Mouse (Mus musculus) cerebellum, adult 2 months (tissue): ENCODE measurements at regions not wholly inside any gene's neighbourhood (a gene's known extent, or its start where the extent isn't known, plus 50 kb on each side); places are given as distances from the start of the nearest gene placed in this dataset.

Experiments
- CTCF ChIP-seq: fragments of 200-500 bp; IDR thresholded peaks from 2 replicates; pipeline ENCODE4 v1.5.1; 2011; ENCODE audit warnings: low read depth, mild to moderate bottlenecking, control low read depth, low read length, moderate library complexity, borderline replicate concordance; ENCODE audit not compliant: insufficient read depth
- POLR2A ChIP-seq: fragments of 200-500 bp; IDR thresholded peaks from 2 replicates; pipeline ENCODE4 v1.6.1; 2011; ENCODE audit warnings: low read length, control low read depth, borderline replicate concordance; ENCODE audit not compliant: insufficient read depth

DNA sequence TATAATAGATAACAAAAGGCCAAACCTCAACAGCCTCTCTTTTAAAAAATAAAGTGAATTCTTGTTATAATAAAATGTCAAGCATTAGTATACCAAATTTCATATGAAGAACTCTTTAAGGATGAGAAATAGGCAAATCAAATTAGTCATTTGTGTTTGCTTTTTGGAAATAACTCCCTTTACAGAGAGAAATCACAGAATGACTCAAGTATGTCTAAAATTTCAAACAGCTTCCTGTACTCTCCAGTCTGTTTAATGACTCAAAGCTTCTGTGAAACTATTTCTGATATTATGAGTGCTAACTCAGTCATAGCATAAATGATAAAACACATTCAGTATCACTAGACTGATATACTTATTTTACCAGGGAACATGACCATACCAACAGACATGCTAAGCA is 217.7 kb downstream of the Rps12 start:
- no peak for TF ChIP-seq CTCF
- no peak for TF ChIP-seq POLR2A
